22 mouse cellular contexts compared by ENCODE assay signal in the genomic region with DNA sequence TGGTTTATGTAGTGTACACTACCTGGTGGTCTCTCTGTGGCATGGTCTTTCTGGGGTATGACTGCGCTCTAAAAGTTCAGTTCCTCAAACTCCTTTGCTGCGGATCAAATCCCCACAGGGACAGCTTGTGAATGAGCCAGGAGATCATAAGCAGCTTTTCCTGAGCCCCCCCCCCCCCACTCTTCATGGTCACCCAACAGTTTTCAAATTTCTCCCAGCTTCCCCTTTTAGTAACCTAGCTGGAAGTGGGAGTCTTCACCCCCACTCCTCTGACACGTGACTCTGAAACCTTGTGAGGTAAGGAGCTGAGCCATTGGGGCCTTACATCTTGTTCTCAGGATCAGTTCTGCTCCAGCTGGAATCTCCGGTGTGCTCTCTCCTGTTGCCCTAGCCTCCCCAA.
DNase-seq lines count a peak whose midpoint lies in the region; ATAC-seq lines count a peak whose summit lies in the region.
"Had no signal": no experiment of that assay in that cellular context is flagged by ENCODE, and none has a peak within 500 bp of the region (broad histone marks: within the 10 kb centered on the region; RNA-seq: fewer than 3 reads in every experiment).

No protein-coding gene starts in this region.

- no peak overlapping the region for H3K9ac ChIP-seq in heart, embryonic 11.5 days (ENCODE audit: low read depth, low read length)

- ATAC-seq in heart, embryonic 11.5 days (replicated peaks; ENCODE audit: insufficient number of reproducible peaks, low FRiP score, low TSS enrichment) = no peak
- ATAC-seq in common myeloid progenitor, adult 5-6 weeks (replicated peaks; ENCODE audit: low read depth, poor library complexity, severe bottlenecking) = peak; percentile 39; the same call in 1 of the 2 replicates
- peak; percentile 74 for ATAC-seq in granulocyte monocyte progenitor cell, adult 5-6 weeks (replicated peaks; ENCODE audit: poor library complexity, severe bottlenecking)
- peak; percentile 58 for ATAC-seq in megakaryocyte progenitor cell, adult 5-6 weeks (replicated peaks; ENCODE audit: poor library complexity)
- ATAC-seq: activated CD4-positive, CD25-positive, alpha-beta regulatory T cell, adult 4 months; CD4-positive, CD25-positive, alpha-beta regulatory T cell, adult 4 months; Patski had no signal

- peak; percentile 79 for DNase-seq in heart, adult 11 months
- no peak for DNase-seq in cerebellum, adult 9-11 months
- DNase-seq in gastrocnemius, postnatal 14 days = no peak
- DNase-seq in kidney, postnatal 36 days = no peak
- DNase-seq: adrenal gland, adult 2 months; adrenal gland, adult 8-10 months; adrenal gland, postnatal 10 days; adrenal gland, postnatal 14 days; adrenal gland, postnatal 25 days; adrenal gland, postnatal 36 days; B cell, adult 2 months; cerebellum, adult 11 months; cerebellum, adult 11-12 months had no signal

- H3K4me3 ChIP-seq in heart, embryonic 11.5 days (ENCODE audit: low read depth, low read length) = no peak overlapping the region

- no peak overlapping the region for H3K27ac ChIP-seq in heart, embryonic 11.5 days (ENCODE audit: low read depth, low read length)

- H3K36me3 ChIP-seq in heart, embryonic 11.5 days (ENCODE audit: control insufficient read depth, insufficient read depth, low read length) = no peaks in the 10 kb centered on the region
- H3K36me3 ChIP-seq: G1E had no signal

- intact Hi-C loops in gastrocnemius, postnatal 14 days (cut with DNase I; ENCODE audit: low total_unique reads) = no loop called here

- no peaks in the 10 kb centered on the region for H3K4me1 ChIP-seq in heart, embryonic 11.5 days (ENCODE audit: control insufficient read depth, insufficient read depth, low read length)

- H3K27me3 ChIP-seq in heart, embryonic 11.5 days (ENCODE audit: control insufficient read depth, insufficient read depth, low read length) = no peaks in the 10 kb centered on the region
- H3K27me3 ChIP-seq: CH12.LX, Patski had no signal

- H3K4me2 ChIP-seq in heart, embryonic 11.5 days = no peak overlapping the region

- no peaks in the 10 kb centered on the region for H3K9me3 ChIP-seq in heart, embryonic 11.5 days (replicated peaks; ENCODE audit: control insufficient read depth, low read length)
- H3K9me3 ChIP-seq: G1E had no signal

- 77% methylated on average over 4 of the region's 4 CpGs for WGBS in heart, embryonic 11.5 days (ENCODE audit: insufficient replicate concordance)
